Mouse (Mus musculus): ENCODE results near the gene Olfr198.
"Not testable (repeated sequence)": the region's sequence is repeated elsewhere in the genome, so short reads cannot be mapped to it uniquely, and the experiment has no call there.

Olfr198 gene

GRCm38 (mm10) chr16:59203433-59203832 lies at the start of gene Olfr198:
Olfr198 (minus strand) TSS chr16:59203533.
- not testable (repeated sequence) for DNase-seq (ENCODE audit: low spot score)

DNA sequence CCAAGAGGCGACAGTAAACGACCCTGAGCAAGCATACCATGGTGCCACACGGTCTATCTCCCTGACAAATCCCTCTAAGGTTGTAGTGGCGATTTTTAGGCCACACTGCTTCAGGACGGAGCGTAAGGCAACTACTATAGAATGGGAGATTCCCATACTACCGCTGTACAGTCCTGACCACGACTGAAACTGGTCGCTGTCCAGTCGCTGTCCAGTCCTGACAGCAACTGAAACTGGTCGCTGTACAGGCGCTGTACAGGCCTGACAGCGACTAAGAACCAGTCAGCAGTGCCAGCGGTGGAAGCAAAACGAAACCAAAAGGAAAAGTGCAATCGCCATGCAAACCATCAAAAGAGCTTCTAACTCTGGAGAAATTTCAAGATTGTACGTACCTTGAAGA lies 46.4 kb upstream of the Olfr198 start:
- DNase-seq (ENCODE audit: low spot score): no peak

DNA sequence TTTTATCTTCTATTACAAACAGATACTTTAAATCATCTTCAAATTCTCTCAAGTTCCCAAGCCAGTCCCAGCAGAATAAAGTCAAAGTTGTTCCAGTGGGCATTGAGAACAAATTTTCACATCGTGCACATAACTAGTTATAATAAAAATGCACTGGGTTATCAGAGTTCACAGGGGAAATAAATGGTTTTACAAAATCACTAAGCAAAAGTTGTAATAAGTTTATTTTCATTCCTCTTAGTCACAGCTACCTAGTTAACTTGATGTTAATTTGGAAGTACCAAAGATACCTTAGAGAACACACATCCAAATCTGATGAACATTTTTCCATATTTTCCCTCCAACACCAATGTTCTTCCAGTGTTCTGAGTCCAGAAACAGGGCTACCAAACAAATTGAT lies 16.3 kb upstream of the Olfr198 start, which contains the start of gene Olfr199:
Gene Olfr199, minus strand, starts transcription at position 101 of the 400 bp plus-strand sequence.
- not testable (repeated sequence) for DNase-seq (ENCODE audit: low spot score)

DNA sequence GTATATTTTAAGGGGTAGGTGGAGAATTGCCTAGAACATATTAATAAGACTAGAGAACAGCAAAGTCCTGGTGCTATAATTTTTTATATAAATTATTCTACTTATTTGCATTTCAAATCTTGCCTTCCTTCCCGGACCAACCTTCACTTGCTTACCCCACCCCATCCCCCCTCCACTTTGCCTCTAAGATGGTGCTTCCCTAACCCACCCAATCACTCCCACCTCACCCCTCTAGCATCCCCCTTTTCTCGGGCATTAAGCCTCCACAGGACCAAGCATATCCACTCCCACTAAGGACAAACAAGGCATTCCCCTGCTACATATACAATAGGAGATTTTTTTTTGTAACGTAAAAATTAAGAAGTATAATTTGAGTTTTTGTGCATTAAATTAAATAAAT lies 14.5 kb upstream of the Olfr198 start:
- not testable (repeated sequence) for DNase-seq (ENCODE audit: low spot score)

DNA sequence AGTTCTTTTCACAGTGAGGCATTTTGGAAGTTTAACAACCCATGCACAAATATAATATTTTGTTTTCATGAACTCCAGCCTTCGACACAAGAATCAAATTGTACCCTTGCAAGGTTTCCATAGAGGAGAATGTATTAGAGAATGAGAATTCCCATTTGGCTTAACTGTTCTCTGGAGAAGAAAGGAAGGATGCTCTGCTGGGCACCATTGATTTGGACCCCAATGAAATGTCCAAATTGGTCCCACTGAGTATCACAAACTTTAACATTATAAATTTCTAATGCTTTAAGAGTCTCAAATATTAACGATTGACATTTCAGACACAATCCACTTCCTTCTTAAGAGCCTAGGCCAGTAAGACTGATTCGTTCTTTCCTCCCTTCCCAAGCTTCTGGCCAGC lies 33.0 kb downstream of the Olfr198 start, which contains the start of gene Olfr196:
Gene Olfr196, minus strand, starts transcription at position 101 of the 400 bp plus-strand sequence.
- DNase-seq (ENCODE audit: low spot score): no peak

- no peak for DNase-seq (ENCODE audit: low spot score)
Measured at GRCm38 (mm10) chr16:59151996-59152395, 51.3 kb downstream of the Olfr198 start.

Data from MN1 (cell line).